Mouse (Mus musculus) ES-E14 (cell line): ENCODE measurements around the gene Stxbp1. TPM values are rescaled to one million over a fixed set of nuclear protein-coding genes. Genes with fewer than 3 reads are reported as not detected.

Experiments
- DNase-seq: peaks from one replicate; pipeline ENCODE4 v3.0.0-alpha.2; 2013; ENCODE audit warnings: low read depth, low spot score
- H3K27ac ChIP-seq: 2 replicates; pipeline ENCODE4 v1.5.1; 2012; ENCODE audit warnings: low read depth, mild to moderate bottlenecking, low read length, moderate library complexity, mixed read lengths; ENCODE audit not compliant: poor library complexity, insufficient read depth, severe bottlenecking
- H3K36me3 ChIP-seq: 2 replicates; pipeline ENCODE4 v1.6.1; 2012; ENCODE audit warnings: mild to moderate bottlenecking, low read length, moderate library complexity, mixed read lengths; ENCODE audit not compliant: control insufficient read depth, poor library complexity, insufficient read depth, severe bottlenecking
- H3K4me1 ChIP-seq, 2 experiments: fragments of 150-350 bp in 1 of 2; sonication (generic) in 1 of 2; 2 replicates each; pipeline ENCODE4 v1.6.1; 2012; ENCODE audit warnings: low read length in 2 of 2, mild to moderate bottlenecking in 1 of 2, mixed read lengths in 1 of 2; ENCODE audit not compliant: control insufficient read depth in 2 of 2, insufficient read depth in 2 of 2, poor library complexity in 1 of 2
- H3K4me3 ChIP-seq, 2 experiments: fragments of 150-350 bp in 1 of 2; sonication (generic) in 1 of 2; 2 replicates each; pipeline ENCODE4 v1.5.1; 2012; ENCODE audit warnings: low read length in 2 of 2, low read depth in 1 of 2, mild to moderate bottlenecking in 1 of 2, mixed read lengths in 1 of 2; ENCODE audit not compliant: insufficient read depth in 1 of 2, poor library complexity in 1 of 2, severe bottlenecking in 1 of 2
- H3K9ac ChIP-seq: 2 replicates; pipeline ENCODE4 v1.6.1; 2012; ENCODE audit warnings: low read depth, mild to moderate bottlenecking, low read length, mixed read lengths; ENCODE audit not compliant: poor library complexity, insufficient read depth, severe bottlenecking
- H3K9me3 ChIP-seq: fragments of 150-350 bp; sonication (generic); 2 replicates; pipeline ENCODE4 v1.6.1; 2012; ENCODE audit warnings: low read depth, mild to moderate bottlenecking, low read length; ENCODE audit not compliant: control insufficient read depth, insufficient read depth
- CHD2 ChIP-seq: IDR thresholded peaks from 2 replicates; pipeline ENCODE4 v1.6.1; 2014; ENCODE audit warnings: mild to moderate bottlenecking, low read depth, low read length, inconsistent platforms
- HCFC1 ChIP-seq: IDR thresholded peaks from 2 replicates; pipeline ENCODE4 v1.6.1; 2012; ENCODE audit warnings: low read length, inconsistent platforms, borderline replicate concordance; ENCODE audit not compliant: insufficient read depth
- MAFK ChIP-seq: IDR thresholded peaks from 2 replicates; pipeline ENCODE4 v1.6.1; 2014; ENCODE audit warnings: mild to moderate bottlenecking, low read depth, low read length, inconsistent platforms; ENCODE audit not compliant: insufficient read depth
- ZC3H11A ChIP-seq: IDR thresholded peaks from 2 replicates; pipeline ENCODE4 v1.6.1; 2012; ENCODE audit warnings: low read depth, mild to moderate bottlenecking, inconsistent platforms, low read length, borderline replicate concordance
- ZNF384 ChIP-seq: IDR thresholded peaks from 2 replicates; pipeline ENCODE4 v1.6.1; 2012; ENCODE audit warnings: low read depth, low read length, inconsistent platforms
- in situ Hi-C, 2 experiments: fragments of 600-800 bp; cut with MboI; formaldehyde crosslinking; loops; one replicate each; pipeline ENCODE4 v1.15.1; 2025; ENCODE audit warnings: low sequenced_read_pairs in 2 of 2, inconsistent platforms in 1 of 2; ENCODE audit not compliant: unreplicated experiment in 2 of 2
- total RNA-seq: library from RNA; depleted of rRNA; stranded (reverse); fragments of 300-350 nt; gene quantifications from 2 replicates; pipeline ENCODE4 v1.2.3, GENCODE M21; 2012

The Stxbp1 gene
- total RNA-seq, 1 experiment, result 4.0 TPM

GRCm38 (mm10) chr2:32892490-32892889 lies 45.4 kb upstream of the Stxbp1 start:
- Histone ChIP-seq H3K9ac (no peak overlapping the region), H3K4me3 (no peak overlapping the region), H3K27ac (no peak overlapping the region), H3K9me3 (no peaks in the 10 kb centered on the region), H3K4me1 (peaks cover 5 to 25% of the 10 kb centered on the region in 2 experiments; a peak in 2 of 4 replicates), H3K36me3 (no peaks in the 10 kb centered on the region)
- DNase-seq, result no peak
- in situ Hi-C loops, result no loop called here
- TF ChIP-seq ZC3H11A (no peak), ZNF384 (no peak), MAFK (no peak), CHD2 (no peak), HCFC1 (no peak)

- in situ Hi-C loops, result no loop called here
- Histone ChIP-seq H3K4me1 (peaks cover 0 to 14% of the 10 kb centered on the region in 2 experiments; a peak in 2 of 4 replicates), H3K9ac (no peak overlapping the region), H3K36me3 (no peaks in the 10 kb centered on the region), H3K9me3 (no peaks in the 10 kb centered on the region), H3K27ac (no peak overlapping the region), H3K4me3 (no peak overlapping the region)
- DNase-seq, result no peak
- TF ChIP-seq HCFC1 (no peak), ZNF384 (no peak), MAFK (no peak), ZC3H11A (no peak), CHD2 (no peak)
Observed at GRCm38 (mm10) chr2:32891278-32891677, 44.2 kb upstream of the Stxbp1 start.

- TF ChIP-seq HCFC1 (no peak), CHD2 (no peak), ZNF384 (no peak), ZC3H11A (no peak), MAFK (no peak)
- H3K9ac ChIP-seq, result no peak overlapping the region
- in situ Hi-C loops, result no loop called here
- no peaks in the 10 kb centered on the region for H3K36me3 ChIP-seq
- H3K4me3 ChIP-seq, result no peak overlapping the region
- no peak for DNase-seq
- no peaks in the 10 kb centered on the region for H3K9me3 ChIP-seq
- peaks cover 0 to 6% of the 10 kb centered on the region in 2 experiments; a peak in 2 of 4 replicates for H3K4me1 ChIP-seq
- no peak overlapping the region for H3K27ac ChIP-seq
Observed at GRCm38 (mm10) chr2:32890280-32890679, 43.2 kb upstream of the Stxbp1 start.

GRCm38 (mm10) chr2:32888551-32888950 lies 41.5 kb upstream of the Stxbp1 start:
- DNase-seq, result no peak
- TF ChIP-seq CHD2 (no peak), MAFK (no peak), ZC3H11A (no peak), HCFC1 (no peak), ZNF384 (no peak)
- Histone ChIP-seq H3K9me3 (no peaks in the 10 kb centered on the region), H3K9ac (no peak overlapping the region), H3K4me3 (no peak overlapping the region), H3K27ac (no peak overlapping the region), H3K4me1 (peaks cover 2 to 21% of the 10 kb centered on the region in 2 experiments; a peak in 2 of 4 replicates), H3K36me3 (no peaks in the 10 kb centered on the region)
- in situ Hi-C loops, result no loop called here

GRCm38 (mm10) chr2:32888029-32888428 lies 41.0 kb upstream of the Stxbp1 start:
- no peak for DNase-seq
- Histone ChIP-seq H3K9me3 (no peaks in the 10 kb centered on the region), H3K27ac (no peak overlapping the region), H3K36me3 (no peaks in the 10 kb centered on the region), H3K4me1 (peaks cover 3 to 23% of the 10 kb centered on the region in 2 experiments; a peak in 2 of 4 replicates), H3K9ac (no peak overlapping the region), H3K4me3 (no peak overlapping the region)
- in situ Hi-C loops, result no loop called here
- TF ChIP-seq ZNF384 (no peak), HCFC1 (no peak), CHD2 (no peak), ZC3H11A (no peak), MAFK (no peak)
